Mouse (Mus musculus) skeletal muscle tissue, postnatal 0 days (tissue): ENCODE measurements around the gene Rsbn1l. TPM values are rescaled to one million over a fixed set of nuclear protein-coding genes. Genes with fewer than 3 reads are reported as not detected.

ENCODE experiments used
- polyA plus RNA-seq: library from polyadenylated mRNA; unstranded; fragments of >200 nt; fragmentation: Nextera tagmentation; extraction: Ambion mirVana; gene quantifications from 2 replicates; pipeline ENCODE4 v1.2.1, GENCODE M21; 2015

Gene Rsbn1l
- polyA plus RNA-seq, result 3.2 and 3.3 TPM in 2 replicates

DNA sequence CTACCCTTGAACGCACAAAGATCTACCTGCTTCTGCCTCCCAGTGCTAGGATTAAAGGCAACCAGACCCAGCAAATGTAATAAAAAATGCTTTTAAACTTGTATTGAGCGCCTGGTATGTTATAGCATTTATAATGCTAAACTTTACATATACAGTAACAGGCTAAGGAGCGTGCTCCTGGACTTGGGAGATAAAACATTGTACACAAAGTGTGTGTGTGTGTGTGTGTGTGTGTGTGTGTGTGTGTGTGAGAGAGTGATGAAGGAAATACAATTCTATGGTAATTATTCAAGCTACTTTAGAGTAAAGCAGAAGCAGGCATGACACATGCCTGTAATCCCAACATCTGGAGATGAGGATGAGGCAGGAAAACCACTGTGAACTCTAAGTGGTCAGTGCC lies at the start of gene Rsbn1l:
TSS of gene Rsbn1l (minus strand) at position 101 of the 400 bp plus-strand sequence.

DNA sequence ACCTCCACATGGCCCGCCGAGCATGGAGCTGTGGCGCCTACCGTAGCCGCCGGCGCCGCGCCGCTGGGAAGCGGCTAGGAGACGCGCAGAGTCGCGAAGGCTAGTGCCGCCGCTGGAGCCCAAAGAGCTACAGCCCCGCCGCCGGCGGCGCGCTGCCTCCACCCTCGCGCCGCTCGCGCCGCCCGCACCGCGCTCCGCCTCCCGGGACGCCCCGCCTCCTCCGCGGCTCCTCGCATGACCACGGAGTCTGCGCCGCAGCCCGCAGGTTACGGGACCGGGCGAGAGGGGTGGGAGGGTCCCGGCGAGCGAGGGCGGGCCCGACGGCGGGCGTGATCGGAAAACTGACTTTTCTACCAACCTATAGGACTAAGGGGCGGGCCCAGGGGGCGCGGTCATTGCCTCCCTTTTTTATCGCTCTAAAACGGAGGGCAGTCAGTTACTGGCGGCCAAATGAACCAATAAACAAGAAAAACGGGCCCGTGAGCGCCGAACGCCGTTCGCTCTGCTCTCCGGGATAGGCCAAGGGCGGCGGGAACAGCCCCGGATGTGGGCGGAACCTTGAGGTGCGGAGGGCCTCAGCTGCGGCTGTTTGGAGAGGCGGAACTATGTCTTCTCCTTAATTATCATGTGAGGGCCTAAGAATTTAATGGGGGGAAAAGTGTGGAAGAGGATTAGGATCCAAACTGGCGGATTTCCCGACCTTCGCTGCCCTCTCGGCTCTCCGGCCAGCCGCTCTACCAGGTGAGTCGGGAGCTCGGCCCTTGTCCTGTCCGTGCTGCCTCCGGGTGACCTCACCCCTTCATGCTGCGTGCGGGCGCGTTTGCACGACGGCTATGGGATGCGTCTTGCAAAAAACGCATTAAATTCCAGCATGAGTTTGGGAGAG lies 74.0 kb downstream of the Rsbn1l start, which contains the start of the genes Phtf2 and Tmem60:
TSS of gene Phtf2 (minus strand) at position 210 of the 886 bp plus-strand sequence.
TSS of gene Tmem60 (plus strand) at position 277 of the 886 bp plus-strand sequence.

Other genes with a start within 250 kb of the Rsbn1l start
- gene Phtf2, start 74.3 kb downstream of the Rsbn1l start, polyA plus RNA-seq, result 34.8 and 42.7 TPM in 2 replicates
- 48.1 and 48.7 TPM in 2 replicates for gene Tmem60, start 74.2 kb downstream of the Rsbn1l start, polyA plus RNA-seq
- gene Ptpn12, start 99.5 kb upstream of the Rsbn1l start, polyA plus RNA-seq, result 9.3 and 11.1 TPM in 2 replicates
- 2.8 and 3.3 TPM in 2 replicates for gene Gsap, start 229.9 kb upstream of the Rsbn1l start, polyA plus RNA-seq